Mouse (Mus musculus) embryonic facial prominence, embryonic 12.5 days (tissue): Measurements from ENCODE around the gene Lcp2. TPM values are rescaled to one million over a fixed set of nuclear protein-coding genes. Genes with fewer than 3 reads are reported as not detected.

Source experiments
- ATAC-seq: fragments of 200-750 bp; cut with Nextera tagmentation; 2 replicates; pipeline ENCODE4 v1.8.0; 2017; ENCODE audit not compliant: insufficient number of reproducible peaks, insufficient read depth, low FRiP score, low TSS enrichment
- H3K27ac ChIP-seq: fragments of 300-500 bp; sonication (generic); 2 replicates; pipeline ENCODE4 v1.5.1; 2016; ENCODE audit warnings: mild to moderate bottlenecking
- H3K27me3 ChIP-seq: fragments of 300-500 bp; sonication (generic); 2 replicates; pipeline ENCODE4 v1.6.1; 2016; ENCODE audit warnings: mild to moderate bottlenecking, moderate library complexity
- H3K36me3 ChIP-seq: fragments of 300-500 bp; sonication (generic); 2 replicates; pipeline ENCODE4 v1.6.1; 2016; ENCODE audit warnings: mild to moderate bottlenecking
- H3K4me1 ChIP-seq: fragments of 300-500 bp; sonication (generic); 2 replicates; pipeline ENCODE4 v1.6.1; 2016
- H3K4me2 ChIP-seq: fragments of 300-500 bp; sonication (generic); replicated peaks from 2 replicates; pipeline ENCODE4 v1.6.1; 2016; ENCODE audit warnings: mild to moderate bottlenecking, moderate library complexity
- H3K4me3 ChIP-seq: fragments of 300-500 bp; sonication (generic); 2 replicates; pipeline ENCODE4 v1.5.1; 2016; ENCODE audit warnings: mild to moderate bottlenecking
- H3K9ac ChIP-seq: fragments of 300-500 bp; sonication (generic); 2 replicates; pipeline ENCODE4 v1.6.1; 2016; ENCODE audit warnings: mild to moderate bottlenecking, moderate library complexity
- H3K9me3 ChIP-seq: fragments of 300-500 bp; sonication (generic); 2 replicates; pipeline ENCODE4 v1.6.1; 2016; ENCODE audit warnings: mild to moderate bottlenecking, moderate library complexity
- WGBS: fragments of 180-500 bp; shearing (Covaris S2); methylation state at CpG from one replicate; pipeline ENCODE4 v1.1.7; 2016; 5-methylcytosine and 5-hydroxymethylcytosine counted together
- polyA plus RNA-seq: library from polyadenylated mRNA; unstranded; fragments of >200 nt; fragmentation: Nextera tagmentation; extraction: Ambion mirVana; gene quantifications from 2 replicates; pipeline ENCODE4 v1.2.1, GENCODE M21; 2016

Gene Lcp2
- 1.5 and 2.5 TPM in 2 replicates for polyA plus RNA-seq

DNA sequence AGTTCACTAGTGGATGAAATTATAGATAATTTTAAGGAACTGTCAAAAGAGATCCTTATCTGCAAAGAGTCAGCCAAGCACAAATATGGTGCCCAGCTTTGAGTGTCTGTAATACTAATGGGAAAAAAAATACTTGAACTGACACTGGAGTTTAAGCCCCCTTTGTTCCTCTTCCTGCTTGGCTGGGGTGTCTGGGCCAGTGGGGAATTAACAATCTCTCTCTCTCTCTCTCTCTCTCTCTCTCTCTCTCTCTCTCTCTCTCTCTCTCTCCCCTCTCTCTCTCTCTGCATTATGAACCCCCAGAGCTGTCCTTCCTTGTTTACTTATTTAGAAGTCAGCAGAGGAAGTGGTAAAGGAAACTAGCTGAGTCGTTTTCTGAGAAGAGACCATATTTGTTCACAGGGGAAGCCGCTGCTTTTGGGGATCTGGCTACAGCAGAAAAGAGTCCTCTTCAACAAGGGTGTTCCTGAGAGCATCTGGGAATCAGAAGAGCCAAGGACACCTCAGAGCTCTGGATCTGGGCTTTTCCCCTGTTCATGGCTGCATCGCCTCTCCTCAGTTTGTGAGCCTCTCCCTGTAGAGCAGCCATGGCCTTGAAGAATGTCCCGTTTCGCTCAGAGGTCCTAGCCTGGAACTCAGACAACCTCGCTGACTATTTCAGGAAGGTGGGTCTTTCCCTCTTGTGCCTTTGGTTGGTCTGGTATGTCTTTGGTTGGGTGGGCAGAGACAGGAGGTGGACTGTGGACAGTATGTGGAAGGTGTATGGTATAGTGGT is at the start of gene Lcp2:
Gene Lcp2 (plus strand): TSS at position 154 of the 775 bp plus-strand sequence.
- no peaks in the 10 kb centered on the region for H3K4me1 ChIP-seq
- no peaks in the 10 kb centered on the region for H3K36me3 ChIP-seq
- 79% methylated on average over 6 of the region's 6 CpGs for WGBS
- H3K9ac ChIP-seq, result no peak within 1 kb of the TSS
- no peaks in the 10 kb centered on the region for H3K9me3 ChIP-seq
- H3K27me3 ChIP-seq, result no peaks in the 10 kb centered on the region
- H3K4me3 ChIP-seq, result no peak within 1 kb of the TSS
- no peak within 1 kb of the TSS for H3K4me2 ChIP-seq
- no peak for ATAC-seq
- H3K27ac ChIP-seq, result no peak within 1 kb of the TSS

DNA sequence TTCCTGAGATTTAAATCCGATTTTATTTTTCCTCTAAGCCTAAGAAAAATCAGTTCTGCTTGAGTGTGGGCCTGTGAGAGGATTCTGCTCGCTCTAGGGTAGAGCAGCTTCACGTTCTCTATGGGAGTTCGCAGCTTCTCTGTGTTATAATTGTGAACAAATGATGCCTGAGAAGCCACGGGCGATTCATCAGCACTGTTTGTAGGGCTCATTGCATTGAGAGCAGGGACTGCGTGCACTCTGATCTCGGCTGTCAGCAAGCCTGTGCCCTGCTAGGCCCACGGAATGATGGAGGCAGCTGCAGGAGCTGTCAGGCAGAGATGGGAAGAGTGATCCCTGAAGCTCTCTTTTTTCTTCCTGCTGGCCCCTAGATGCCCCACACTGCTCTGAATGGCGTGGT is 48.5 kb upstream of the Lcp2 start:
- Histone ChIP-seq H3K4me1 (peaks cover 1% of the 10 kb centered on the region), H3K27ac (no peak overlapping the region), H3K4me3 (no peak overlapping the region), H3K4me2 (no peak overlapping the region), H3K27me3 (0 out of 2 replicates have a peak, but pooled peaks cover 3% of the 10 kb centered on the region), H3K9ac (no peak overlapping the region), H3K36me3 (no peaks in the 10 kb centered on the region), H3K9me3 (no peaks in the 10 kb centered on the region)
- ATAC-seq, result no peak
- WGBS, result 50% methylated on average over 10 of the region's 10 CpGs

DNA sequence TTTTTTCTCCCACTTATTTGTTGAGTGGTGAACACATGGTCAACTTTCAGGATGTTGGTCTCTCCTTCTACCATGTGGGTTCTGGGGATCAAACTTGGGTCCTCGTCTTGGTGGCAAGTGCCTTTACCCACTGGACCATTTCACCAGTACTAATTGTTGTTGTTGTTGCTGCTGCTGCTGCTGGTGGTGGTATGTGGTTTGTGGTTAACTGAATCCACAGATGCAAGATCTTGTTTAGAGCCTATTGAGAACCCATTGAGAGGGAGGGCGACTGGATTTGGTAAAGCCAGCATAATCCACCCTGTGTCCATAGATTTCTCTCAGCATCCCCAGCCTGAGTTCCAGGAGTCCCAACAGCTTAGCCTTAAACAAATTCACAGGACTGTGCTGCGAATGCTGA is 46.3 kb upstream of the Lcp2 start:
- 75% methylated on average over 3 of the region's 3 CpGs for WGBS
- H3K36me3 ChIP-seq, result no peaks in the 10 kb centered on the region

DNA sequence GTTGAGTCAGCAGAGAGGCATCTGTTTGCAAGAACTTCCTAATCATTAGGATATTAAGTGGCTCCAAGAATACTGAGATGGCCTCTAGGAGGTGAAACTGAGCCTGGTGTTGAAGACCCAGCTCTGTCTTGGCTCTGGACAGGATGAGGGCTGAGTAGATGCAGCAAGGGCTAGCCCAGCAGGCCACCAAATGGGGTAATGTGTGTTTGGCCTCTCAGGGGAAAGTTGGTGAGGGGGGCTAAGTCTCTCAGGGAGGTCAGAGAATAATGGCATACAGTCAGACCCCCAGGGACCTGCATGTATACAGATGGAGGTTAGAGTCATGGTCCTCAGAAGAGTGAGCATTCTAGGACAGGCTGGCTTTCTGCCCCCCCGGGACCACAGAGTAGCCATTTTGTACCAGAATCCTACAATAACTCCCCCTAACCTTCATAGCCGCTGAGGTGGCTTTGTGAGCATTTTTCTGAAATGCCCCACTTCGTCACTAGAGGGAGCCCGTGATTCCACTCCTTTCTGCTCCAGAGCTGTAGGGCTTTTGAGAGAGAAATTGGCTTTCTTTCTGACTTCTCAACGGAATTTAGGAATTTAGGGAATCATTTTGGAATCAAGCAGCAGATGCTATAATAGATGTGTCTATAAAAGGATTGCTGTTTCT is 44.7 kb upstream of the Lcp2 start:
- H3K4me2 ChIP-seq, result no peak overlapping the region
- H3K27ac ChIP-seq, result no peak overlapping the region
- H3K36me3 ChIP-seq, result no peaks in the 10 kb centered on the region
- no peak for ATAC-seq
- no peaks in the 10 kb centered on the region for H3K4me1 ChIP-seq
- 8% methylated on average over 5 of the region's 5 CpGs for WGBS
- no peak overlapping the region for H3K9ac ChIP-seq
- H3K9me3 ChIP-seq, result no peaks in the 10 kb centered on the region
- no peaks in the 10 kb centered on the region for H3K27me3 ChIP-seq
- H3K4me3 ChIP-seq, result no peak overlapping the region

More for the DNA sequence above, 46.3 kb upstream of the Lcp2 start:
- H3K27me3 ChIP-seq, result no peaks in the 10 kb centered on the region
- H3K9me3 ChIP-seq, result no peaks in the 10 kb centered on the region
- no peak overlapping the region for H3K4me2 ChIP-seq
- H3K4me1 ChIP-seq, result no peaks in the 10 kb centered on the region
- ATAC-seq, result no peak
- no peak overlapping the region for H3K9ac ChIP-seq
- H3K27ac ChIP-seq, result no peak overlapping the region
- H3K4me3 ChIP-seq, result no peak overlapping the region

DNA sequence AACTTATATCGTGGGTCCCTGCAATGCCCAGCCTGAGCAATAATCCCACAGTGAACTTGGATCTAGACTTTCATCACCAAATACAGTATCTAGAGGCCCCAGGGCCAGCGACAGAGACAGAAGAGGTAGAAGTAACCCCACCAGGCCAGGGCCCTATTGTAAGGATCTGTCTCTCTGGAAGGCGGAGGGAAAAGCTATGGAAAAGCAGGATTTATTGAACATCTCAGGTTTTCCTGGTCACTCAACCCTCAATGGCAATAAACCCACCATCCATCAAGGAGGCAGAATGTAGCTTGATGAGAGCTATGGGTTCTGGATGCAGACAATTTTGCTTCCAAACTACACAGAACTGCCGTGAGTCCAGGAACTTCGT is 44.1 kb upstream of the Lcp2 start:
- H3K36me3 ChIP-seq, result no peaks in the 10 kb centered on the region
- 76% methylated on average over 5 of the region's 5 CpGs for WGBS
- ATAC-seq, result no peak
- no peak overlapping the region for H3K27ac ChIP-seq
- H3K4me1 ChIP-seq, result no peaks in the 10 kb centered on the region
- no peaks in the 10 kb centered on the region for H3K9me3 ChIP-seq
- no peak overlapping the region for H3K4me2 ChIP-seq
- H3K27me3 ChIP-seq, result no peaks in the 10 kb centered on the region
- no peak overlapping the region for H3K9ac ChIP-seq
- H3K4me3 ChIP-seq, result no peak overlapping the region

DNA sequence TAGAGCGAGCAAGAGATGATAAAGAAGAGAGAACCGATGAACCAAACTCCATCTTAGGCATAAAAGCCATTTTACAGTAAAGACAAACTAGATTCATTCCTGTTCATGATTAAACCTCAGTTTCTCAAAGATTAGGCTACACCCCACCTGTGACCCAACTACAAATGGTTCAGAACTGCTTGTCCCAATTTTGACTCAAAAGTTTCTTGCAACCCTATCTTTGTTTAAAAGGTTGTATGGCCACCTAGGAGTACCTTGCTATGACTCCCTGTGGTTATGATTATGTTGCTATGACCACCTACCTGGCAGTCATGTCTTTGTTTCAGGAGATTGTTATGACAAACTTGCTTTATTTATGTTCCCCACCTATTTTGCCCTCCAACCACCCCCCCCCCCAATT is 39.1 kb upstream of the Lcp2 start:
- Histone ChIP-seq H3K27ac (no peak overlapping the region), H3K27me3 (no peaks in the 10 kb centered on the region), H3K9me3 (no peaks in the 10 kb centered on the region), H3K4me2 (no peak overlapping the region), H3K36me3 (no peaks in the 10 kb centered on the region), H3K4me3 (no peak overlapping the region), H3K9ac (no peak overlapping the region), H3K4me1 (no peaks in the 10 kb centered on the region)
- no peak for ATAC-seq
- WGBS, result 93% methylated on average over 2 of the region's 2 CpGs

DNA sequence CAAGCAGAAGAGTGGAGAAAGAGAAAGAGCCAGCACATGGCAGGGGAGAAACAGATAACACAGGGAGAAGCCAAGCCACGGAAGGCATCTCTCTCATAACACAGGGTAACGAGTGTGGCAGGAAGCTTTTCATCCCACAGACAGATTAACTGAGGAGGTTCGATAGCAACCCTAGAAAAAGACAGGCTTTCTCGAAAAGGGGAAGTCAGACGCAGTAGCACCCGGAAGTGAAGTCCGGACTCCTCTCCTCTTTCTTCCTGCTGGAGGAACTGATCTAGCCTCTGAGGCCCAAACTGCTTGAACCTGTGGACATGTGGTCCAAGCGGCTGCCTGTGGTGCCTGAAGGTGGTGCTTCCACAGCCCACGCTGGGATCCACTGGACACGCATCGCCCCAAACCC is 38.5 kb upstream of the Lcp2 start:
- no peak overlapping the region for H3K27ac ChIP-seq
- H3K4me2 ChIP-seq, result no peak overlapping the region
- H3K27me3 ChIP-seq, result no peaks in the 10 kb centered on the region
- H3K4me1 ChIP-seq, result no peaks in the 10 kb centered on the region
- H3K9me3 ChIP-seq, result no peaks in the 10 kb centered on the region
- no peak for ATAC-seq
- H3K4me3 ChIP-seq, result no peak overlapping the region
- WGBS, result 84% methylated on average over 11 of the region's 11 CpGs
- no peaks in the 10 kb centered on the region for H3K36me3 ChIP-seq
- H3K9ac ChIP-seq, result no peak overlapping the region

DNA sequence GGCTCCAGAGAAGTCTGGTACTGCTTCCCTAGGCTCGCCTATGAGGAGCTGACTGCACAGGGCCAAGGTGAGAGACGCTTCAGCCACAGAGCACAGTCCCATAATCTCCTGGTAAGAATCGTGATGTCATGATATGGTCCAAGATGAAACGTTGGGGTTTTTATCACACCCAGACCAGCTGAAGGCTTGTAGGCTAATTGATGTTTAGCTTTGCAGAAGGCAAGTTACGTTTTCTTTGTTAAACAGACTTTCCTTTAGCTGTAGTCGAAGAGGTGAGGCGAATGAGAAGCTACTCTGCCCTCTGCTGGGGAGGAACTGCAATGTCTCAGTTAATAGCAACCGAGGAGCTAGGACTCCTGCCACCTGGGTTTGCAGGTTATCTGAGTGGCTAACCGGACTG is 38.0 kb upstream of the Lcp2 start:
- Histone ChIP-seq H3K4me2 (no peak overlapping the region), H3K36me3 (no peaks in the 10 kb centered on the region), H3K4me3 (no peak overlapping the region), H3K27me3 (no peaks in the 10 kb centered on the region), H3K9ac (no peak overlapping the region), H3K9me3 (no peaks in the 10 kb centered on the region), H3K27ac (no peak overlapping the region), H3K4me1 (no peaks in the 10 kb centered on the region)
- no peak for ATAC-seq
- WGBS, result 44% methylated on average over 9 of the region's 9 CpGs

DNA sequence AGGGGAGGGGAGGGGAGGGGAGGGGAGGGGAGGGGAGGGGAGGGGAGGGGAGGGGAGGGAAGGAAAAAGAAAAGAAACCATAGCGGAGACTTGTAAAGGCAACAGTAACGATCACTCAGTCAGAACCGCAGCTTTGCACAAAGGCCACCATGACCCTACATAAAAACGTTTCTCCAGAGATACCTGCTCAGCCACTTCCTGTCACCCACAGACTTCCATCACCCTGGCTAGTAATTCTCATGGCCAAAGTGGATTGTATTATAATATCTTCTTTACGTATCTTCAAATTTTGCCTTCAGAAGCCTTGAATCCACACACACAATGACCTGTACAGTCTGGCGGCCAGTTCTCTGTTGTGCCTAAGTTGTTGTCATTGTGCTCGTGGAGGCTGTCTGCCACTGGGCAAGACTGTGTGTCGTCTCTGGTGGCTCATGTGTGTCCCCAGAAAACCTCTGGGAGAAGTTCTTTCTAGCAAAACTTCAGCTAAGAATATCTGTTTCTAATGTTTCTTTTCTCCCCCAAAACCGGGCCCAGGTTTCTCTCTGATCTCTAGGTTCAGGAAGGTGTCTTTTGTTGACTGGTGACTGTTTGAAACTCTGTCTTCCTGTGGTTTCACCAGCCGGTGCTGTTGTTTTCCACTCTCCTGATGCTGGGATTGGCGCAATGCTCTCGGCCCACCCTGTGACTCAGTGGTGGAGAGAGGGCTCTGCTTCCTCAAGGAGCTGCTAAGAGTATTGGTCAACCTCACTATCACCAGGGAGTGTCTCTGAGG is 37.2 kb upstream of the Lcp2 start:
- Histone ChIP-seq H3K9me3 (no peaks in the 10 kb centered on the region), H3K36me3 (no peaks in the 10 kb centered on the region), H3K27me3 (no peaks in the 10 kb centered on the region), H3K27ac (no peak overlapping the region), H3K9ac (no peak overlapping the region), H3K4me3 (no peak overlapping the region), H3K4me2 (no peak overlapping the region), H3K4me1 (no peaks in the 10 kb centered on the region)
- WGBS, result 83% methylated on average over 12 of the region's 12 CpGs
- ATAC-seq, result no peak

DNA sequence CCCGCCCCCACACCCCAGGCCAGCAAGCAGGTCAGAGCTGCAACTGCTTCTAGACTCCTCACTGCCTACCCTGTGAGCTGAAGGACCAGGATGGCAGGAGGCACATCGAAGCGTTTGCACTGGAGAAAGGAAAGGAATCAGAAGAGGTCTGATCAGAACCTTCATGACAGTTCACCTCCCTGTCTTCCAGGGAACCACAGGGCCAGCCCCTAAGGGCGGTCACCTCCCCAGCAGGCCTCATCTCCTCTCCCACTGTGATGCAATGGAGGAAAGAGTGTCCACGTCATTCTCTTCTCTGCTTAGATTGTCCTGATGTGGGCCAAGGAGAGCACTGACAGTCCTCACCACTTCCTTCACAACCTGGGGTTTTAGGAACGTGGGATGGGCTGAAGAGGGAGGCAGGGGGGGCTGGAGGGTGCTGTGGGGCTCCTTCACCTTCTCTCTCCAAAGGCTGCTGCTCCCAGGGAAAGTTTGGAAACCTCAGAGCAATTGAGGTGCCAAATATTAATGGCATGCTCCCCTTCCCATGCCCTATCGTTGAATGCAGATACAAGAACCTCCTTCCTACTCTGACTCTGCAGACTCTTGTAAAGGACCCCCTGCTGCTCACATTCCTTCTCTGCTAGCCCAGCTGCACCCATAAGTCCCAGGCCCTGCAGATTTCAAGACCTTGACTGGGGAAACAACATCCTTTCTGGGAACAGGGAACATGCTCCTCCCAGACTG is 36.4 kb upstream of the Lcp2 start:
- Histone ChIP-seq H3K4me2 (no peak overlapping the region), H3K4me1 (no peaks in the 10 kb centered on the region), H3K36me3 (no peaks in the 10 kb centered on the region), H3K4me3 (no peak overlapping the region), H3K9me3 (no peaks in the 10 kb centered on the region), H3K9ac (no peak overlapping the region), H3K27me3 (no peaks in the 10 kb centered on the region), H3K27ac (no peak overlapping the region)
- WGBS, result 82% methylated on average over 7 of the region's 7 CpGs
- no peak for ATAC-seq

DNA sequence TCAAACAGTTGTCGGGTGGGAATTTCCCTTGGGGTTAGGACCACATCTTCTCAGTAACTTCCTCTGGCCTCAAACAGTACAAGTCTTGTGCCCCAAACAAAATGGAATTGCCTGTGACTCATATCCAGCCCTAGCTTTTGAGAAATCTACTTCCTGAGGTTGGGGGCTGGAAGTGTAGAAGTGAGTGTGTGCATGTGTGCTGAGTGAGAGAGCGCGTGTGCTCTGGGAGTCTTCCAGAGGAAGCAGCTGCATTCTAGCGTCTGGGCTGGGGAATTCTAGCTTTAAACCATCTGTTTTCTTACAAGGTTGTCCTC is 35.9 kb upstream of the Lcp2 start:
- 45% methylated on average over 4 of the region's 4 CpGs for WGBS
- H3K4me1 ChIP-seq, result no peaks in the 10 kb centered on the region
- no peaks in the 10 kb centered on the region for H3K36me3 ChIP-seq
- no peaks in the 10 kb centered on the region for H3K27me3 ChIP-seq
- H3K4me3 ChIP-seq, result no peak overlapping the region
- H3K4me2 ChIP-seq, result no peak overlapping the region
- H3K27ac ChIP-seq, result no peak overlapping the region
- H3K9me3 ChIP-seq, result no peaks in the 10 kb centered on the region
- ATAC-seq, result no peak
- H3K9ac ChIP-seq, result no peak overlapping the region
